Mouse (Mus musculus) urinary bladder, postnatal 25 days (tissue): ENCODE data around the gene Vmn1r172.
"Not testable (repeated sequence)": the region's sequence is repeated elsewhere in the genome, so short reads cannot be mapped to it uniquely, and the experiment has no call there.

Source experiments
- DNase-seq: peaks from one replicate; pipeline ENCODE4 v3.0.0; 2022; ENCODE audit warnings: low spot score

Vmn1r172 gene

DNA sequence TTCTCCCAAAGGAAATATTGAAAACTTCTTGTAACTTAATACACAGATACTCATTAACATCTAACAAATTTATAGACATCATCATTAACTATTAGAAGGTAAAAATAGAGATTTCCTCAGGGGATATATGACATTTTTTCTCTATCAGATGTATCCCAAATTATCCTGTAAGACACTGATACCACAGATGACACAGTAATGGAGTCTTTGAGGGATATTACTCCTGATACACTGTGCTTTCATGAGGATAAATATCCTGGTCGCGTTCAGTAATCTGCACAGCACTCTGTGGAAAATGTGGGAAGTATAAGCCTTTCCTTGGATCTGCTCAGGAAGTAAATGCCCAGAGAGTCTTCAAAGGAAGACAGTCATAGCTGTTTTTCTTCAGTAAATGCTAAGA is at the start of gene Vmn1r172:
Gene Vmn1r172, plus strand, starts transcription at position 301 of the 400 bp plus-strand sequence.
- DNase-seq, result no peak

GRCm38 (mm10) chr7:23630422-23630821 is 27.7 kb upstream of the Vmn1r172 start, which contains the start of gene Vmn1r171:
Gene Vmn1r171, plus strand, starts transcription at chr7:23630722.
- DNase-seq, result no peak

DNA sequence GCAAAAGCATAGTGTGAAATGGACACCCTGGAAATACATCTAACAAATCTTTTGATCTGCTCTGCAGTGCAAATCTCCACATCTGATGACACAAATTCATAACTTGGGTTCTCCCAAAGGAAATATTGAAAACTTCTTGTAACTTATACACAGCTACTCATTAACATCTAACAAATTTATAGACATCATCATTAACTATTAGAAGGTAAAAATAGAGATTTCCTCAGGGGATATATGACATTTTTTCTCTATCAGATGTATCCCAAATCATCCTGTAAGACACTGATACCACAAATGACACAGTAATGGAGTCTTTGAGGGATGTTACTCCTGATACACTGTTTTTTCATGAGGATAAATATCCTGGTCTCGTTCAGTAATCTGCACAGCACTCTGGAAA is 42.3 kb downstream of the Vmn1r172 start, which contains the start of gene Vmn1r173:
Gene Vmn1r173, plus strand, starts transcription at position 301 of the 400 bp plus-strand sequence.
- not testable (repeated sequence) for DNase-seq
